Mouse (Mus musculus) cortical plate, adult 2 months (tissue): ENCODE measurements around the gene Mapkap1. TPM values are rescaled to one million over a fixed set of nuclear protein-coding genes. Genes with fewer than 3 reads are reported as not detected.

Experiments
- H3K27ac ChIP-seq: fragments of 200-500 bp; 2 replicates; pipeline ENCODE4 v1.5.1; 2012; ENCODE audit warnings: low read length, control low read depth, inconsistent platforms; ENCODE audit not compliant: insufficient read depth
- H3K4me1 ChIP-seq: fragments of 200-500 bp; 2 replicates; pipeline ENCODE4 v1.6.1; 2011; ENCODE audit warnings: low read length; ENCODE audit not compliant: control insufficient read depth, insufficient read depth
- H3K4me3 ChIP-seq: fragments of 200-500 bp; 2 replicates; pipeline ENCODE4 v1.5.1; 2011; ENCODE audit warnings: mild to moderate bottlenecking, low read length, control low read depth; ENCODE audit not compliant: insufficient read depth
- CTCF ChIP-seq: fragments of 200-500 bp; IDR thresholded peaks from 2 replicates; pipeline ENCODE4 v1.5.1; 2011; ENCODE audit warnings: mild to moderate bottlenecking, control low read depth, low read length; ENCODE audit not compliant: insufficient read depth; ENCODE audit errors: extremely low read depth
- POLR2A ChIP-seq: fragments of 200-500 bp; IDR thresholded peaks from 2 replicates; pipeline ENCODE4 v1.6.1; 2011; ENCODE audit warnings: mild to moderate bottlenecking, low read length, control low read depth; ENCODE audit not compliant: insufficient read depth; ENCODE audit errors: extremely low read depth
- polyA plus RNA-seq: library from polyadenylated mRNA; depleted of rRNA; stranded (reverse); fragments of >200 nt; gene quantifications from 2 replicates; pipeline ENCODE4 v1.2.3, GENCODE M21; 2012

Mapkap1 gene
- polyA plus RNA-seq, 1 experiment: 53.0 TPM

DNA sequence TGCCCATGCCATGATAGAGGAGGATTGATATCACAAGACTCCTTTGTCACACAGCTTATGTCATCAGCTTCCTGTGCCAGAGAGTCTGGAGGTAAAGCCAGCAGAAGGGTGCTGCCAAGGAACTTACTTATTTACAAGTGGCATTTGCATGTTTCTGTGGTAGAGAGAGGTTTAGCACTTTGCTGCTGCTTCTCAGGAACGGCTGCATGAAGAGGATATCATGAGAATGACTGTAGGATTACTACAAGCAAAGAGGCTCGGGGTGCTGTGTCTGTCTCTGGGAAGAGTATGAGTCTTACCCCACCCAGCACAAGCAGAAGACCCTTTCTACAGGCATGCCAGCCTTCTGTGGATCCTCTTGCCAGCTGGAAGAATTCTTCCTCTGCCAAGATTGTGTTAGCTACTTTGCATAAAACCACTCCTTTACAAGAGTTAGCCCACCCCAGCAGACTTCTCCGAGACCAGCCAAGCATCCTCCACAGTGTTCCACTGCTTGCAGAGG is 139.7 kb downstream of the Mapkap1 start:
- TF ChIP-seq POLR2A (no peak), CTCF (no peak)
- no peak overlapping the region for H3K27ac ChIP-seq
- H3K4me1 ChIP-seq: peaks cover 6% of the 10 kb centered on the region; the same call in 1 of the 2 replicates
- H3K4me3 ChIP-seq: no peak overlapping the region

- TF ChIP-seq POLR2A (no peak), CTCF (no peak)
- peaks cover 6% of the 10 kb centered on the region; the same call in 1 of the 2 replicates for H3K4me1 ChIP-seq
- H3K27ac ChIP-seq: no peak overlapping the region
- no peak overlapping the region for H3K4me3 ChIP-seq
Observed at GRCm38 (mm10) chr2:34547516-34547915, 140.9 kb downstream of the Mapkap1 start.

DNA sequence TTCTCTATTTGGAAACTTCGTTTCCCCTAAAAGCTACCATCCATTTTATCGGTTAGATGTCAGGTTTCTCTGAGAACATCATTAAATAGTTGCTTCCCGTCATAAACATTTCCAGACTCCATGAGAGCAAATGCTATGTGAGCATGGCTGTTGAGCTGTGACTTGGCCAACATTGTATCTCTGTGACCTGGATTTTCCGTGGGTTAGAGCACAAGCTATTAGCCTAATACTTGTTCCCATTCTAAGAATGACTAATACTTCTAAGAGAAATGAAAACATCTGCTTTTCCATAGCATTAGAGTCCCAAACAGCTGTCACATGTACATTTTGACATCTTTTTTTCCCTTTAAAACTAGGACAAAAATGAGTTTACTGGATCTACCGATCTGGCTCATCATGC is 142.4 kb downstream of the Mapkap1 start:
- Histone ChIP-seq H3K4me1 (peaks cover 6% of the 10 kb centered on the region; the same call in 1 of the 2 replicates), H3K27ac (no peak overlapping the region), H3K4me3 (no peak overlapping the region)
- TF ChIP-seq CTCF: no peak
- TF ChIP-seq POLR2A: no peak

GRCm38 (mm10) chr2:34549469-34549868 is 142.9 kb downstream of the Mapkap1 start:
- Histone ChIP-seq H3K27ac (no peak overlapping the region), H3K4me3 (no peak overlapping the region), H3K4me1 (peaks cover 6% of the 10 kb centered on the region; the same call in 1 of the 2 replicates)
- TF ChIP-seq POLR2A (no peak), CTCF (no peak)

- Histone ChIP-seq H3K4me3 (no peak overlapping the region), H3K4me1 (no peaks in the 10 kb centered on the region), H3K27ac (no peak overlapping the region)
- no peak for TF ChIP-seq CTCF
- TF ChIP-seq POLR2A: no peak
Observed at GRCm38 (mm10) chr2:34552772-34553171, 146.2 kb downstream of the Mapkap1 start.

DNA sequence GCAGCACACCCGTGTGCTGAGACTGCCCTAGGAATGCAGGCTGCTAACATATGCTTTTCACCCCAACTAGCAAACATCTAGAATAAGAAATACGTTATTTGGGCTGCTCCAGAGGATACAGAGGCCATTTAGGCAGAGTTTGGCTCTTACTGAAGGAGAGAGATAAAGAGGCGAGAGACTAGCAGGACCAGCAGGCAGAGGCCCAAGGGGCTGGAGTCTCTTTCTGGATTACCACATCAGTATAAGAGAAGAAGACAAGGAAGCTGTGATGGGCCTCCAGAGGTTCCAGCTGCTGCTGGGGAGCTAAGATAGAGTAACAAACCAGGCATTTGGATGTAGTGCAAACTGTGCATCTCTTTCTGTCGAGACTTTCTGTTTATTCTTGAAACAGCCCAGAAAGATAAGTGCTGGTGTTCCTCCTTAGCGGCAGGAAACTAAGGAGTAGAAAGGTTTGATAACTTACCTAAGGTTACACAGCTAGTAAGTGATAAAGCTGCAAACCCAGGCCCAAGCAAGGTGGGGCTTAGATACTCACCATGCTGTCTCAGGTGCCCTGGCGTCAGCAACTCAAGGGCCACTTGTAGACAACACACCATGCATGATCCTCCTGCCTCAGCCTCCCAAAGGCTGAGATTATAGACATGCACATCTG is 147.1 kb downstream of the Mapkap1 start:
- Histone ChIP-seq H3K4me1 (no peaks in the 10 kb centered on the region), H3K4me3 (no peak overlapping the region), H3K27ac (no peak overlapping the region)
- no peak for TF ChIP-seq POLR2A
- TF ChIP-seq CTCF: no peak

GRCm38 (mm10) chr2:34560146-34560545 is 153.6 kb downstream of the Mapkap1 start:
- no peak for TF ChIP-seq CTCF
- no peak for TF ChIP-seq POLR2A
- H3K4me1 ChIP-seq: peaks cover 5% of the 10 kb centered on the region
- no peak overlapping the region for H3K27ac ChIP-seq
- H3K4me3 ChIP-seq: no peak overlapping the region

DNA sequence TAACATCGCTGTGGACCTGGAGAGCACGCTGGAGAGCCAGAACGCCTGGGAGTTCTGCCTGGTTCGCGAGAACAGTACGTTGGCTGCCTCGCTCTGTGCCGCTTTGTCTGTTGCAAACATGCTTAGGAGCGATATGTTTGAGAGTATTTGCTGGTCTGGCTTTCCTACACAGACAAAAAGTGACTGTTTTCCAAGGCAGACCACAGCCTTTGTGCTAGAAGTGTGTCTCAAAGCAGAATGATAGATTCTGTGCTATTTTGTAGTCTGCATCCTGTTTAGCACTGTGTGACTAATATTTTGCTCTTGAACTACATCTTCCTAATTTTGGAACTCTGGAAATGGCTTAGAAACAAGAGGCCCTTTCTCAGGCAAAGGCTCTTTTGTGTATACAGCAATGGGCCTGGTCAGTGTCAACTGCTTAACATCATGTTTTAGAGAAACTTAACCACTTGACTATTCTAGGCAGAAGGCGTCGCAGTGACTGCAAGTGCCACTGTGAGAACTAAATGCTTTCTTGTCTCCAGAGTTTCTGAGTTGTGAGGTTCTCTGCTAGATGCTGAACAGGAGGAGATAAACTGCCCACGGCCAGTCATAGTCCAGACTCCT is 156.6 kb downstream of the Mapkap1 start:
- no peak overlapping the region; the same call in 1 of the 2 replicates for H3K27ac ChIP-seq
- TF ChIP-seq CTCF (no peak), POLR2A (no peak)
- peaks cover 5% of the 10 kb centered on the region for H3K4me1 ChIP-seq
- H3K4me3 ChIP-seq: no peak overlapping the region

GRCm38 (mm10) chr2:34563865-34564264 is 157.3 kb downstream of the Mapkap1 start:
- Histone ChIP-seq H3K27ac (no peak overlapping the region), H3K4me1 (peaks cover 8% of the 10 kb centered on the region), H3K4me3 (no peak overlapping the region)
- TF ChIP-seq CTCF (no peak), POLR2A (no peak)

DNA sequence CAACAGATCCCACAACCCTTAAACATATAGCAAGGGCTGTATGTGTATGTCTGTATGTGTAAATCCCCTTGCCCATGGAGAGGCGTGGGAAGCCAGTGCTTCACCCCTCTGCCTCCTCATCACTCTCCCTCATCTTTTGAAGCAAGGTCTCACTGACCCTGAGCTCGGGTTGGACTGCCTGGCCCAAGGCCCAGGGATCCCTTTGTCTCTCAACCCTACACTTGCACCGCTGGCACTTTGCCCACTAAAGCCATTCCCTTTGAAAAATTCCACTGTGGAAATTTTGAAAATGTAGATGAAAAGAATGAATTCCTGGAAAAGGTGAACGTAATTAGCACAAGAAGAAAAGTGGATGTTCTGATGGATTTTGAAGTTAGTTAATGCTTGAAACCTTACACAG is 159.6 kb downstream of the Mapkap1 start:
- no peak overlapping the region for H3K27ac ChIP-seq
- H3K4me1 ChIP-seq: peaks cover 14% of the 10 kb centered on the region
- TF ChIP-seq POLR2A: no peak
- no peak for TF ChIP-seq CTCF
- H3K4me3 ChIP-seq: no peak overlapping the region
